Mouse (Mus musculus) heart, embryonic 13.5 days (tissue): ENCODE results near the gene Tipin. TPM values are rescaled to one million over a fixed set of nuclear protein-coding genes. Genes with fewer than 3 reads are reported as not detected.

Experiments
- ATAC-seq: fragments of 200-750 bp; cut with Nextera tagmentation; 2 replicates; pipeline ENCODE4 v1.8.0; 2017; ENCODE audit warnings: moderate TSS enrichment; ENCODE audit not compliant: insufficient number of reproducible peaks, low FRiP score, low TSS enrichment; ENCODE audit errors: extremely low read depth
- H3K27ac ChIP-seq: fragments of 300-500 bp; sonication (generic); replicated peaks from 2 replicates; pipeline ENCODE4 v1.5.1; 2015; ENCODE audit warnings: moderate library complexity, mild to moderate bottlenecking, inconsistent platforms
- H3K27me3 ChIP-seq: fragments of 300-500 bp; sonication (generic); replicated peaks from 2 replicates; pipeline ENCODE4 v1.6.1; 2015; ENCODE audit warnings: mild to moderate bottlenecking, inconsistent platforms
- H3K36me3 ChIP-seq: fragments of 300-500 bp; sonication (generic); 2 replicates; pipeline ENCODE4 v1.6.1; 2015; ENCODE audit warnings: mild to moderate bottlenecking, inconsistent platforms
- H3K4me1 ChIP-seq: fragments of 300-500 bp; sonication (generic); 2 replicates; pipeline ENCODE4 v1.6.1; 2015; ENCODE audit warnings: inconsistent platforms
- H3K4me2 ChIP-seq: fragments of 300-500 bp; sonication (generic); 2 replicates; pipeline ENCODE4 v1.6.1; 2015; ENCODE audit warnings: inconsistent platforms, mild to moderate bottlenecking, moderate library complexity
- H3K4me3 ChIP-seq: fragments of 300-500 bp; sonication (generic); 2 replicates; pipeline ENCODE4 v1.5.1; 2015; ENCODE audit warnings: moderate library complexity, mild to moderate bottlenecking, inconsistent platforms
- H3K9ac ChIP-seq: fragments of 300-500 bp; sonication (generic); 2 replicates; pipeline ENCODE4 v1.6.1; 2015; ENCODE audit warnings: inconsistent platforms, mild to moderate bottlenecking, moderate library complexity
- H3K9me3 ChIP-seq: fragments of 300-500 bp; sonication (generic); 2 replicates; pipeline ENCODE4 v1.6.1; 2016; ENCODE audit warnings: inconsistent platforms
- WGBS: fragments of 180-500 bp; shearing (Covaris S2); methylation state at CpG from one replicate; pipeline ENCODE4 v1.1.7; 2015; ENCODE audit warnings: mixed read lengths; 5-methylcytosine and 5-hydroxymethylcytosine counted together
- polyA plus RNA-seq: library from polyadenylated mRNA; unstranded; fragments of >200 nt; fragmentation: Nextera tagmentation; extraction: Ambion mirVana; gene quantifications from 2 replicates; pipeline ENCODE4 v1.2.1, GENCODE M21; 2015

The Tipin gene
- polyA plus RNA-seq, 1 experiment from 2014 or later = 129 TPM

GRCm38 (mm10) chr9:64310996-64311785 is 29.8 kb downstream of the Tipin start:
- no peak overlapping the region for H3K4me3 ChIP-seq
- no peak overlapping the region for H3K4me2 ChIP-seq
- no peaks in the 10 kb centered on the region for H3K9me3 ChIP-seq
- 62% methylated on average over 16 of the region's 16 CpGs for WGBS
- H3K27ac ChIP-seq = no peak overlapping the region
- no peaks in the 10 kb centered on the region for H3K27me3 ChIP-seq
- no peak for ATAC-seq
- no peak overlapping the region for H3K9ac ChIP-seq
- peaks cover 87% of the 10 kb centered on the region for H3K36me3 ChIP-seq
- peaks cover 3% of the 10 kb centered on the region; the same call in 1 of the 2 replicates for H3K4me1 ChIP-seq

DNA sequence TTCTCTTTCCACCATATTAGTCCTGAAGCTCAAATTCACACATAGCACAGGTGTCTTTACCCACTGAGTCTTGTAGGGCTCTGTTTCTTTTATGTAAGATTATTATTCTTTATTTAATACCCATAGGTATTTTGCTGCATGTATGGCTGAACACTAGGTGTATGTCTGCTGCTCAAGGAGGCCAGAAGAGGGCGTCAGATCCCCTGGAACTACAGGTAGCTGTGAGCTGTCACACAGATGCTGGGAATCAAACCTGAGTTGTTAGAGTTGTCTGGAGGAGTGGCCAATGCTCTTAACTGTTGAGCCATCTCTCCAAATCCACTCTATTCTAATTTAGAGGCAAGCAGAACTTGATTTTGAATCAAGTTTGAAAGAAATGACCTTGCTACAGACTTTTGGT is 30.7 kb downstream of the Tipin start:
- Histone ChIP-seq H3K9me3 (no peaks in the 10 kb centered on the region), H3K27me3 (no peaks in the 10 kb centered on the region), H3K4me3 (no peak overlapping the region), H3K36me3 (peaks cover 85% of the 10 kb centered on the region), H3K4me2 (no peak overlapping the region), H3K27ac (no peak overlapping the region), H3K4me1 (peaks cover 3% of the 10 kb centered on the region; the same call in 1 of the 2 replicates), H3K9ac (no peak overlapping the region)
- ATAC-seq = no peak
- WGBS = 26% methylated on average over 1 of the region's 1 CpGs

- Histone ChIP-seq H3K27me3 (no peaks in the 10 kb centered on the region), H3K4me1 (peaks cover 3% of the 10 kb centered on the region; the same call in 1 of the 2 replicates), H3K27ac (no peak overlapping the region), H3K4me3 (no peak overlapping the region), H3K9ac (no peak overlapping the region), H3K4me2 (no peak overlapping the region), H3K36me3 (peaks cover 87% of the 10 kb centered on the region), H3K9me3 (no peaks in the 10 kb centered on the region)
- no peak for ATAC-seq
- WGBS = 94% methylated on average over 6 of the region's 6 CpGs
Observed at GRCm38 (mm10) chr9:64314696-64315095, 33.3 kb downstream of the Tipin start.

DNA sequence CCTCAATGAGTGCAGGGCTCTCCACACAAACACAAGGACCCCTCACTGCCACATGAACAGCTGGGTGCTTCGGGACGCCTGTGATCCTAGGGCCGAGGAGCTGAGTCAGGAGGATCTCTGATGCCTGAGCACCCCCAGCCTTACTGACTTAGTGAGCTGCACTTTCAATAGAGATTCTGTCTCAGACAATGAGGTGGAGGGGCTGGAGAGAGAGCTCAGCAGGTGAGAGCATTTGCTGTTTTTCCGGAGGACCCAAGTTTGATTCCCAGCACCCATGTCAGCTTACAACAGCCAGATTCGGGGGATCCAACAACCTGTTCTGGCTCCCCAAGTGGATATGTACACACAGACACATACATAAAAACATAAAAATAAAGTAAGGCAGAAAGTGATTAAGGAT is 35.6 kb downstream of the Tipin start:
- WGBS = 92% methylated on average over 5 of the region's 5 CpGs
- Histone ChIP-seq H3K4me3 (no peak overlapping the region), H3K4me2 (no peak overlapping the region), H3K27ac (no peak overlapping the region), H3K27me3 (no peaks in the 10 kb centered on the region), H3K9me3 (no peaks in the 10 kb centered on the region), H3K36me3 (peaks cover 88% of the 10 kb centered on the region), H3K4me1 (peaks cover 3% of the 10 kb centered on the region; the same call in 1 of the 2 replicates), H3K9ac (no peak overlapping the region)
- no peak for ATAC-seq

- H3K36me3 ChIP-seq = peaks cover 91% of the 10 kb centered on the region
- no peak overlapping the region for H3K9ac ChIP-seq
- H3K4me2 ChIP-seq = no peak overlapping the region
Observed at GRCm38 (mm10) chr9:64323976-64324375, 42.6 kb downstream of the Tipin start.

GRCm38 (mm10) chr9:64335825-64336224 is 54.4 kb downstream of the Tipin start:
- WGBS = 81% methylated on average over 6 of the region's 6 CpGs

More at GRCm38 (mm10) chr9:64323976-64324375, 42.6 kb downstream of the Tipin start:
- no peaks in the 10 kb centered on the region for H3K9me3 ChIP-seq
- H3K4me3 ChIP-seq = no peak overlapping the region
- H3K4me1 ChIP-seq = no peaks in the 10 kb centered on the region
- ATAC-seq = no peak
- no peak overlapping the region for H3K27ac ChIP-seq
- no peaks in the 10 kb centered on the region for H3K27me3 ChIP-seq
- WGBS = 92% methylated on average over 7 of the region's 7 CpGs

DNA sequence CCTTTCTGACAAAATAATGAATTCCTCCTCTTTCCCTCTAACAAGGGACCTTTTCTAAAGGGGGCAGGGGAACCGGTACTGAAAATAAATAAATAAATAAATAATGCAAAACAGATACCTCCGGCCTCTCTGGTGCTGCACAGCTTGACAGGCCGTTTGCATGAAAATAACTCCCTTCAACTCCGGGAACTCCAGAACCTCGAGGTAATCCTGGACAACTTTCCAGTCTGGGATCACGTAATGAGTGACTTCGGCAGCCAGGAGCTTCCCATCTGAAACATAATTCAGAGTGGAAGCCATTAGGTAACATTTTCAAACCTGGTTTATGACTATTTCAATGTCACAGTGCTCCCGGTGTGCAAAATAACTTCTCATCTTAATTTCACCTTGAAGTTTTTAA is 58.0 kb downstream of the Tipin start:
- Histone ChIP-seq H3K27ac (peak overlapping the region; percentile 100; the same call in 1 of the 2 replicates), H3K4me3 (peak overlapping the region; percentile 80), H3K4me2 (peak overlapping the region; percentile 73), H3K9ac (peak overlapping the region; percentile 99), H3K36me3 (peaks cover 28% of the 10 kb centered on the region), H3K27me3 (no peaks in the 10 kb centered on the region), H3K9me3 (no peaks in the 10 kb centered on the region), H3K4me1 (peaks cover 19% of the 10 kb centered on the region)
- no peak for ATAC-seq
- WGBS = 42% methylated on average over 8 of the region's 8 CpGs

More at GRCm38 (mm10) chr9:64335825-64336224, 54.4 kb downstream of the Tipin start:
- no peak overlapping the region for H3K4me2 ChIP-seq
- no peaks in the 10 kb centered on the region for H3K27me3 ChIP-seq
- peaks cover 37% of the 10 kb centered on the region for H3K36me3 ChIP-seq
- no peak overlapping the region for H3K9ac ChIP-seq
- ATAC-seq = no peak
- H3K27ac ChIP-seq = no peak overlapping the region
- peaks cover 18% of the 10 kb centered on the region for H3K4me1 ChIP-seq
- H3K4me3 ChIP-seq = no peak overlapping the region
- no peaks in the 10 kb centered on the region for H3K9me3 ChIP-seq

- H3K9me3 ChIP-seq = no peaks in the 10 kb centered on the region
- peaks cover 25% of the 10 kb centered on the region for H3K36me3 ChIP-seq
- H3K9ac ChIP-seq = peak overlapping the region; percentile 99
- under 1% methylated on average over 83 of the region's 85 CpGs for WGBS
- ATAC-seq = peak; percentile 79
- peak overlapping the region; percentile 73 for H3K4me2 ChIP-seq
- H3K4me3 ChIP-seq = peak overlapping the region; percentile 80
- peaks cover 19% of the 10 kb centered on the region for H3K4me1 ChIP-seq
- H3K27ac ChIP-seq = peak overlapping the region; percentile 100
- H3K27me3 ChIP-seq = no peaks in the 10 kb centered on the region
Observed at GRCm38 (mm10) chr9:64340351-64341253, 59.2 kb downstream of the Tipin start.

- peak within 1 kb of the TSS; percentile 80 for H3K4me3 ChIP-seq
- H3K4me1 ChIP-seq = peaks cover 19% of the 10 kb centered on the region
- peaks cover 19% of the 10 kb centered on the region for H3K36me3 ChIP-seq
- peak within 1 kb of the TSS; percentile 99 for H3K9ac ChIP-seq
- peak within 1 kb of the TSS; percentile 100 for H3K27ac ChIP-seq
- H3K27me3 ChIP-seq = no peaks in the 10 kb centered on the region
- peak within 1 kb of the TSS; percentile 73 for H3K4me2 ChIP-seq
- H3K9me3 ChIP-seq = no peaks in the 10 kb centered on the region
- ATAC-seq = no peak
- 11% methylated on average over 16 of the region's 16 CpGs for WGBS
Observed at GRCm38 (mm10) chr9:64341254-64341566, 59.8 kb downstream of the Tipin start, which contains the start of gene Dis3l. Dis3l (minus strand) TSS chr9:64341288.

GRCm38 (mm10) chr9:64341671-64342070 is 60.3 kb downstream of the Tipin start:
- 87% methylated on average over 8 of the region's 8 CpGs for WGBS
- H3K4me1 ChIP-seq = peaks cover 19% of the 10 kb centered on the region
- peaks cover 15% of the 10 kb centered on the region for H3K36me3 ChIP-seq
- no peak for ATAC-seq
- peak overlapping the region; percentile 99; the same call in 1 of the 2 replicates for H3K9ac ChIP-seq
- peak overlapping the region; percentile 80 for H3K4me3 ChIP-seq
- H3K27me3 ChIP-seq = no peaks in the 10 kb centered on the region
- H3K9me3 ChIP-seq = no peaks in the 10 kb centered on the region
- peak overlapping the region; percentile 100 for H3K27ac ChIP-seq
- peak overlapping the region; percentile 73 for H3K4me2 ChIP-seq

DNA sequence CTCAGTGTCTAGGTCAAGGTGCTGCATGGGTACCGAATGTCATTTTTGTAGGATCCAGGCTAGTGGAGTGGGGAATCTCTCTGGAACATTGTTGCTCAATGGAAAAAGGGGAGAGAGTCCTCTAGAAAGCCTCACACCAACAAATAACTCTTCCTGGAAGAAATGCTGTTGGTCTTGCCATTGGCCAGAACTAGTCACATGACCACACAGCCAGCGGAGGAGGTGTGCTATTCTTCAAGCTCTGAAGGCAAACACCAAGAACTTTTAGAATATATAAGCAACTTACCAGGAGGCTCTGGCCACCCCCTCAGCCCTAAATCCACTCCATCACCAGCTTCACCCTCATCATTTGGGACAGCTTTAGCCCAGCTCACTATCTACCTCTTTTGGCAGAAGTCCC is 62.3 kb downstream of the Tipin start:
- no peaks in the 10 kb centered on the region for H3K36me3 ChIP-seq
- no peak overlapping the region for H3K4me3 ChIP-seq
- H3K9me3 ChIP-seq = no peaks in the 10 kb centered on the region
- no peak overlapping the region for H3K9ac ChIP-seq
- peaks cover 19% of the 10 kb centered on the region for H3K4me1 ChIP-seq
- H3K27me3 ChIP-seq = no peaks in the 10 kb centered on the region
- no peak overlapping the region for H3K4me2 ChIP-seq
- no peak for ATAC-seq
- H3K27ac ChIP-seq = no peak overlapping the region
- WGBS = 73% methylated on average over 2 of the region's 2 CpGs
